Mouse (Mus musculus) midbrain, embryonic 13.5 days (tissue): ENCODE results near the gene Rsph9. TPM values are rescaled to one million over a fixed set of nuclear protein-coding genes. Genes with fewer than 3 reads are reported as not detected.

Experiments used
- ATAC-seq: fragments of 200-750 bp; cut with Nextera tagmentation; 2 replicates; pipeline ENCODE4 v1.8.0; 2017; ENCODE audit warnings: mild to moderate bottlenecking, moderate TSS enrichment, moderate library complexity
- H3K27ac ChIP-seq: fragments of 300-500 bp; sonication (generic); 2 replicates; pipeline ENCODE4 v1.5.1; 2015; ENCODE audit warnings: inconsistent platforms, mild to moderate bottlenecking, moderate library complexity
- H3K27me3 ChIP-seq: fragments of 300-500 bp; sonication (generic); 2 replicates; pipeline ENCODE4 v1.6.1; 2015; ENCODE audit warnings: mild to moderate bottlenecking, inconsistent platforms
- H3K36me3 ChIP-seq: fragments of 300-500 bp; sonication (generic); 2 replicates; pipeline ENCODE4 v1.6.1; 2015; ENCODE audit warnings: mild to moderate bottlenecking, inconsistent platforms
- H3K4me1 ChIP-seq: fragments of 300-500 bp; sonication (generic); replicated peaks from 2 replicates; pipeline ENCODE4 v1.6.1; 2015; ENCODE audit warnings: inconsistent platforms
- H3K4me2 ChIP-seq: fragments of 300-500 bp; sonication (generic); replicated peaks from 2 replicates; pipeline ENCODE4 v1.6.1; 2015; ENCODE audit warnings: moderate library complexity, mild to moderate bottlenecking, inconsistent platforms
- H3K4me3 ChIP-seq: fragments of 300-500 bp; sonication (generic); replicated peaks from 2 replicates; pipeline ENCODE4 v1.5.1; 2015; ENCODE audit warnings: mild to moderate bottlenecking, inconsistent platforms
- H3K9ac ChIP-seq: fragments of 300-500 bp; sonication (generic); replicated peaks from 2 replicates; pipeline ENCODE4 v1.6.1; 2015; ENCODE audit warnings: mild to moderate bottlenecking, inconsistent platforms
- H3K9me3 ChIP-seq: fragments of 300-500 bp; sonication (generic); 2 replicates; pipeline ENCODE4 v1.6.1; 2016; ENCODE audit warnings: mild to moderate bottlenecking, inconsistent platforms
- WGBS: fragments of 180-500 bp; shearing (Covaris S2); methylation state at CpG from one replicate; pipeline ENCODE4 v1.1.7; 2015; 5-methylcytosine and 5-hydroxymethylcytosine counted together
- polyA plus RNA-seq: library from polyadenylated mRNA; unstranded; fragments of >200 nt; fragmentation: Nextera tagmentation; extraction: Ambion mirVana; gene quantifications from 2 replicates; pipeline ENCODE4 v1.2.1, GENCODE M21; 2015

Gene Rsph9
- polyA plus RNA-seq, 1 experiment from 2014 or later: 26.9 TPM

DNA sequence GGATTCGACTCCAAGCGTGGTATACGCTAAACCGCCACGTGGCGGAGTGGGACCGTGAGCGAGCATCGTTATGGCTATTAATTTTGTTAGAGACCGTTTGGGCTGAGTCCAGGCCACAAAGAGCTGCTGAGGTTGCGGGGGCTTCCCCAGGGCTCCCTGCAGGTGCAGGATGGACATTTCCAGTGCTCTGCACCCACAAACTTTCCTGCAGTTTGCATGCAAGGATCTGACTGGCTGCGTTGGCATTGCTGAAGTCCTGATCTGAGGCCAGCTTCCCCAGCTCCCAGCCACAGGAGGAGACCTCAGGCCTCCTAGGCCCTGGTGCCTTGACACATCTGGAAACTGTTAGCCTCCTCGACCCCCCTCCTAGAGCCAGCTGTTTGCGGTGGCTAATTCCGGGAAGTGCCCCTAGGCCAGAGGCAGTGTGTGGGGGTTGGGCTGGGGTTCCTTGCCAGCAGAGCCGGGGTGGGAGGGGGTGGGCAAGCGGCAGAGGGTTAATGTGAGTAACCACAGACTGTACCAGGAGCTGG lies 57.6 kb downstream of the Rsph9 start:
- peaks cover 18% of the 10 kb centered on the region for H3K4me1 ChIP-seq
- no peaks in the 10 kb centered on the region for H3K9me3 ChIP-seq
- no peak overlapping the region for H3K9ac ChIP-seq
- H3K4me2 ChIP-seq: no peak overlapping the region
- no peak overlapping the region for H3K4me3 ChIP-seq
- H3K27me3 ChIP-seq: no peaks in the 10 kb centered on the region
- H3K36me3 ChIP-seq: no peaks in the 10 kb centered on the region
- 65% methylated on average over 17 of the region's 17 CpGs for WGBS
- H3K27ac ChIP-seq: no peak overlapping the region
- ATAC-seq: no peak

DNA sequence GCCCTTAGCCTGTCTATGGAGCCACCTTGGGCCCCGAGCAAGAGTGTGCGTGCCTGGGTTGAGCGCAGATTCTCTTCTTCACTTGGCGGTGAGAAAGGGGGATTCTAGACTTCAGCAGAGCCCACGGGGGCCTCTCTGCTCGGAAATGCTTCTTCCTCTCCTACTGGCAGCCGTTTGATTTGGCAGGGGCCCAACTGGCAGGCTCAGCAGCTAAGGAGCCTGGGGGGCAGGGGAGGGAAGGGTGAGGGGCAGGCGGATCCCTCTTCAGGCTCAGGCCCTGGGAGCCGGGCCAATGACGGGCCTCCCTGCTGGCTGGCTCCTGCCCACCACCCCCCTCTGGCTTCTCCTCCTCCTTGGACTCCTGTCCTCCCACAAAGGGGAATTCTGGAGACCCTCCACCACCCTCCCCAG lies 59.9 kb downstream of the Rsph9 start:
- Histone ChIP-seq H3K4me1 (peaks cover 18% of the 10 kb centered on the region), H3K36me3 (no peaks in the 10 kb centered on the region), H3K27ac (peak overlapping the region; percentile 71), H3K4me2 (peak overlapping the region; percentile 29), H3K27me3 (no peaks in the 10 kb centered on the region), H3K9me3 (no peaks in the 10 kb centered on the region), H3K4me3 (no peak overlapping the region), H3K9ac (no peak overlapping the region; the same call in 1 of the 2 replicates)
- 22% methylated on average over 10 of the region's 10 CpGs for WGBS
- peak; percentile 93 for ATAC-seq

DNA sequence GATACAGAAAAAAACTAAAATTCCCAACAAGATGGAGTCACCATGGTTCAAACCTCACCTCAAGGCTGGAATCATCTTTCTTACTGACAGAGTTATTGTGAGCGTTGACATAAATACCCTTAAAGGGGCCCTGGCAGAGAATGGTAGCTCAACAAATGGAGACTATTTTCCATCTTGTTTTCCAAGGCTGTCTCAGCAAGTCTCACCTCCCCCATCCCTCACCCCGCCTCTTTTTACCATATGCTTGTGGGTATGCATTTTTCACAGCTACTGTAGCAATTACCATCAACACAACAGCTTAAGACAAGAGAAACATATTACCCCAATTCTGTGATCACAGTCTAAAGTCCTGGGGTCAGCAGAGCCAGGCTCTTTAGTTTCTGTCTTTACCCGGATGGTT lies 60.6 kb downstream of the Rsph9 start:
- ATAC-seq: no peak
- no peak overlapping the region for H3K27ac ChIP-seq
- 92% methylated on average over 3 of the region's 3 CpGs for WGBS

GRCm38 (mm10) chr17:46081657-46082056 lies 62.4 kb downstream of the Rsph9 start:
- Histone ChIP-seq H3K9me3 (no peaks in the 10 kb centered on the region), H3K27ac (no peak overlapping the region), H3K27me3 (no peaks in the 10 kb centered on the region), H3K4me3 (no peak overlapping the region), H3K4me2 (no peak overlapping the region), H3K36me3 (no peaks in the 10 kb centered on the region), H3K9ac (no peak overlapping the region), H3K4me1 (peaks cover 18% of the 10 kb centered on the region)
- ATAC-seq: no peak
- 69% methylated on average over 6 of the region's 7 CpGs for WGBS

More for the DNA sequence above, 60.6 kb downstream of the Rsph9 start:
- Histone ChIP-seq H3K36me3 (no peaks in the 10 kb centered on the region), H3K4me1 (peaks cover 18% of the 10 kb centered on the region), H3K9ac (no peak overlapping the region), H3K27me3 (no peaks in the 10 kb centered on the region), H3K4me2 (no peak overlapping the region), H3K4me3 (no peak overlapping the region), H3K9me3 (no peaks in the 10 kb centered on the region)

DNA sequence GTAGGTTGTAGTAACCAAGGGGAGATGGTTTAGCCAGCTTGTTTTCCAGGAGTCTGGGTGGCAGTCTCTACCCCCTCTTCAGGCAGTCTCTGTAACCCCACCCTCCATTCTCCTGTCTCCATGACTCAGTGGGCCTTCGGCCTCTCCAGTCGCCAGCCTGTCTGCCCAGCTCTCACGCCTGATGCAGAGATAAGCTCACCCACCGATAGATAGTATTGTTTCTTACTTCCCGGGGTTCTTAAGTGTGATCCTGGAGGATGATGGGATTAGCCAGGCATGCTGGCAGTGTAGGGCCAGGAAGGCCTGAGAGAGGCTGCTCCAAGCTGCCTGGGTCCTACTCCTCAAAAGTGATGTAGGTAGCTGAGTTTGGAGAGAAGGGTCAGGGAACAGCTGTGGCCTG lies 63.0 kb downstream of the Rsph9 start:
- H3K9me3 ChIP-seq: no peaks in the 10 kb centered on the region
- H3K4me1 ChIP-seq: peaks cover 15% of the 10 kb centered on the region
- H3K27ac ChIP-seq: no peak overlapping the region
- ATAC-seq: no peak
- no peak overlapping the region for H3K9ac ChIP-seq
- no peaks in the 10 kb centered on the region for H3K27me3 ChIP-seq
- H3K4me2 ChIP-seq: no peak overlapping the region
- 34% methylated on average over 5 of the region's 5 CpGs for WGBS
- no peak overlapping the region for H3K4me3 ChIP-seq
- H3K36me3 ChIP-seq: no peaks in the 10 kb centered on the region

GRCm38 (mm10) chr17:46080388-46080787 lies 63.6 kb downstream of the Rsph9 start:
- no peaks in the 10 kb centered on the region for H3K36me3 ChIP-seq
- no peak overlapping the region for H3K9ac ChIP-seq
- no peaks in the 10 kb centered on the region for H3K9me3 ChIP-seq
- no peak overlapping the region for H3K27ac ChIP-seq
- H3K4me1 ChIP-seq: peaks cover 15% of the 10 kb centered on the region
- ATAC-seq: no peak
- 56% methylated on average over 7 of the region's 7 CpGs for WGBS
- H3K4me3 ChIP-seq: no peak overlapping the region
- no peaks in the 10 kb centered on the region for H3K27me3 ChIP-seq
- no peak overlapping the region for H3K4me2 ChIP-seq

GRCm38 (mm10) chr17:46079037-46079436 lies 65.0 kb downstream of the Rsph9 start:
- no peak for ATAC-seq
- Histone ChIP-seq H3K4me1 (peaks cover 6% of the 10 kb centered on the region), H3K27me3 (no peaks in the 10 kb centered on the region), H3K4me2 (no peak overlapping the region), H3K36me3 (no peaks in the 10 kb centered on the region), H3K9ac (no peak overlapping the region), H3K27ac (no peak overlapping the region), H3K4me3 (no peak overlapping the region), H3K9me3 (no peaks in the 10 kb centered on the region)
- WGBS: 67% methylated on average over 2 of the region's 2 CpGs

GRCm38 (mm10) chr17:46077921-46078534 lies 66.0 kb downstream of the Rsph9 start:
- H3K9ac ChIP-seq: no peak overlapping the region
- no peak overlapping the region for H3K4me2 ChIP-seq
- no peak overlapping the region for H3K27ac ChIP-seq
- H3K4me3 ChIP-seq: no peak overlapping the region
- H3K9me3 ChIP-seq: no peaks in the 10 kb centered on the region
- H3K4me1 ChIP-seq: no peaks in the 10 kb centered on the region
- WGBS: 94% methylated on average over 12 of the region's 12 CpGs
- ATAC-seq: no peak
- H3K36me3 ChIP-seq: no peaks in the 10 kb centered on the region
- no peaks in the 10 kb centered on the region for H3K27me3 ChIP-seq

DNA sequence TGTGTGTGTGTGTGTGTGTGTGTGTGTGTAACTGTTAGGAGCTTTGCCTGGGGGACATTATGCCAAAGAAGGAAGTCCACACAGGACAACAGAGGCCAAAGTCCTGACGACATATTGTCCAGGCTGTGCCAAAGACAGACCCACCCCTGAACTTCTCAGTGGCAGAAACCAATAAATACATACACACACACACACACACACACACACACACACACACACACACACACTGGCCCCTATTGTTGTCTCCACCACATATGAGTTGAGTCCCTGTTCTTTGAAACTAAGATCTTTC lies 67.8 kb downstream of the Rsph9 start:
- Histone ChIP-seq H3K4me2 (no peak overlapping the region), H3K4me3 (no peak overlapping the region), H3K9me3 (no peaks in the 10 kb centered on the region), H3K27me3 (no peaks in the 10 kb centered on the region), H3K9ac (no peak overlapping the region), H3K4me1 (no peaks in the 10 kb centered on the region), H3K36me3 (no peaks in the 10 kb centered on the region), H3K27ac (no peak overlapping the region)
- no peak for ATAC-seq
- WGBS: no CpG with 5 or more reads among the region's 1 CpGs

DNA sequence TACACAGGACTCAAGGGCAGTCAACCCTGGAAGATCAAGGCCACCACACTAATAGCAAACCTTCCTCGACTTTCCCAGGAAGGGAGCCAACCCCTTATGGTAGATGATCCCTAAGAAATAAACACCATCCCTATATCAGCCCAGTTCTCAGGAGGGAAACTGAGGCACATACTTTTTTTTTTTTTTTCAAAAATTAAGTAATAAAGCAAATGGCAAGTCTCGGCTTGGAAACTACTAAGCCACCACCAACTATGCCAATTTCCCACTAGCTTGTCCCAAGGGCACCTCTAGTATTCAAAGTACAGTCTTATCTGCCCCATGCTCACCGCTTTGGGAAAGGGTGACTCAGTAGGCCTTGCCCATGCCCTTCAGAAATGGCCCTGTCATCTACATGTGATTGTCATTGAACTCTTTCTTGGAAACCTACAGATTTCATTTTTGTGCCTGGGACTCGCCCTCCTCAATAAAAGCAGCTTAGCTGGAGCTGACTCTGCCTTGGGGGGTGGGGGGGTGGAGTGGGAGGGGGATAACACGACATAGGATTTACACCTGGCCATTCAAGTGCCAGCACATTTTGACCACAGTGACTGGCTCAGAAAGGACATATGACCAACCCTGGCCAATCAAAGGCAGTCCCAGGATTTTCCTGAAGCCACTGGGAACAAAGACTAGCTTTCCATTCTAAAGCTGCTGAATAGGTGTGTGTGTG lies 68.3 kb downstream of the Rsph9 start:
- WGBS: 74% methylated on average over 5 of the region's 5 CpGs
- H3K4me1 ChIP-seq: no peaks in the 10 kb centered on the region
- H3K4me2 ChIP-seq: no peak overlapping the region
- H3K36me3 ChIP-seq: no peaks in the 10 kb centered on the region
- H3K4me3 ChIP-seq: no peak overlapping the region
- H3K27me3 ChIP-seq: no peaks in the 10 kb centered on the region
- no peaks in the 10 kb centered on the region for H3K9me3 ChIP-seq
- no peak for ATAC-seq
- H3K27ac ChIP-seq: no peak overlapping the region
- no peak overlapping the region for H3K9ac ChIP-seq

- Histone ChIP-seq H3K9me3 (no peaks in the 10 kb centered on the region), H3K27ac (no peak overlapping the region), H3K27me3 (no peaks in the 10 kb centered on the region), H3K36me3 (no peaks in the 10 kb centered on the region), H3K4me2 (no peak overlapping the region), H3K9ac (no peak overlapping the region), H3K4me1 (no peaks in the 10 kb centered on the region), H3K4me3 (no peak overlapping the region)
- no peak for ATAC-seq
- WGBS: 61% methylated on average over 3 of the region's 3 CpGs
These were observed 68.9 kb downstream of the Rsph9 start for GRCm38 (mm10) chr17:46075116-46075485.

- Histone ChIP-seq H3K4me3 (no peak overlapping the region), H3K4me2 (no peak overlapping the region), H3K4me1 (no peaks in the 10 kb centered on the region), H3K27ac (no peak overlapping the region), H3K9me3 (no peaks in the 10 kb centered on the region), H3K9ac (no peak overlapping the region), H3K27me3 (no peaks in the 10 kb centered on the region), H3K36me3 (no peaks in the 10 kb centered on the region)
- 82% methylated on average over 7 of the region's 7 CpGs for WGBS
- ATAC-seq: no peak
These were observed 69.5 kb downstream of the Rsph9 start for GRCm38 (mm10) chr17:46074398-46075115.
